In the genomic region with DNA sequence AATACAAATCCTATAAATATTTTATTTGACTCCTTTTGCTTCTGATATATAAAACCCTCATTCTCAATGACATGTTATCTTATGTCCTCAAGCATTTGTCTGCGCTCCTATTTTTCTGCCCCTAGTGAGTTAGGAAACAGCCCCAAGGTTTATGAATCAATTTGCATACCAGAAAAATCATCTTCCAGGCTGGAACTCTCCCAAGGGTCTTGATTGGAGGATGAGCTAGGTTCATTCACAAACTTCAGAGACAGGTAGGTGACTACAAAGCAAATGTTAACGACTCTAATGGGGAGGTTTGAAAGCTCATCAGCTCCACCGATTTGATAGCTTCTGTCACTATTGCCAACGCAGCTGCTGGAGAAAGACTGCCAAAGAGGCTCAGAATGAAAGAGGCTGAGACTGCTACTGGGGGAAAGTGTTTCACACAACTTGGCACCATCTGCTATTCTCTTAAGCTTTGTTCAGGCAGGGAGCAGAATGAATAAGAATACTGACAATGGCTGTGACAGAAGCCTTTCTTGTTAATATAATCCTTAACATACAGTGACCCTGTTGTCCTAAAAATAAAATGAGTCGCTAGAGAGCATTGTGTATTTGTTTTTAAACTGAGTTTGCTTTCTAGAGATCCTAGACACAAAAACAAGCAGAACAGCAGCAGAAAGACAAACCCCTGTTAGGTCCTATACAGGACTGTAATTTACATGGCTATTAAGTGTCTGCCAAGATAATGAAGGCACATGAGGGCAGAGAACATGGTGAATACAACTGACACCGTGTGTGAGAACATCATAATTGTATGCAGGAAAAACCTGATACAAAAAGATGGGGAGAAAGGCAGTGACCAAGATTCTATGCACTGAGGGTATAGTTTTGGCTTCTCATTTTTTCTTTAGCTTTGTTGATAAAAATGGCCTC, we compare ENCODE assay signal across 9 mouse cellular contexts.
A peak's percentile ranks its signal among the peaks of the same experiment; 100 is the strongest.
DNase-seq lines count a peak whose midpoint lies in the region; ATAC-seq and TF ChIP-seq lines count a peak whose summit lies in the region.
"Had no signal": no experiment of that assay in that cellular context is flagged by ENCODE, and none has a peak within 500 bp of the region (broad histone marks: within the 10 kb centered on the region; RNA-seq: fewer than 3 reads in every experiment).

No protein-coding gene starts in this region.

- ATAC-seq in lung, embryonic 14.5 days (ENCODE audit: insufficient read depth), result no peak
- ATAC-seq in hindbrain, postnatal 0 days, result peak; percentile 91
- peak; percentile 84 for ATAC-seq in midbrain, embryonic 11.5 days (ENCODE audit: low FRiP score)
- ATAC-seq in heart, embryonic 12.5 days (ENCODE audit: insufficient number of reproducible peaks, low FRiP score), result no peak

- H3K36me3 ChIP-seq in lung, embryonic 14.5 days (ENCODE audit: insufficient read depth), result no peaks in the 10 kb centered on the region
- no peaks in the 10 kb centered on the region for H3K36me3 ChIP-seq in hindbrain, postnatal 0 days (ENCODE audit: insufficient read depth, low read length)
- H3K36me3 ChIP-seq in midbrain, embryonic 11.5 days (ENCODE audit: control insufficient read depth, insufficient read depth, low read length), result no peaks in the 10 kb centered on the region
- no peaks in the 10 kb centered on the region for H3K36me3 ChIP-seq in heart, embryonic 12.5 days

- no peak overlapping the region for H3K9ac ChIP-seq in lung, embryonic 14.5 days
- H3K9ac ChIP-seq in hindbrain, postnatal 0 days (replicated peaks; ENCODE audit: low read length), result no peak overlapping the region
- H3K9ac ChIP-seq in midbrain, embryonic 11.5 days (ENCODE audit: low read length), result no peak overlapping the region
- no peak overlapping the region for H3K9ac ChIP-seq in heart, embryonic 12.5 days

- H3K4me2 ChIP-seq in lung, embryonic 14.5 days, result no peak overlapping the region
- 0 out of 2 replicates have a peak overlapping the region, but pooled peaks have one; percentile 18 for H3K4me2 ChIP-seq in hindbrain, postnatal 0 days (ENCODE audit: low read depth, low read length)
- H3K4me2 ChIP-seq in midbrain, embryonic 11.5 days, result no peak overlapping the region
- H3K4me2 ChIP-seq in heart, embryonic 12.5 days, result no peak overlapping the region

- H3K4me3 ChIP-seq in lung, embryonic 14.5 days (ENCODE audit: low read depth, low read length), result no peak overlapping the region
- no peak overlapping the region for H3K4me3 ChIP-seq in lung, adult 2 months (replicated peaks; ENCODE audit: extremely low read depth, low read depth, low read length)
- no peak overlapping the region for H3K4me3 ChIP-seq in hindbrain, postnatal 0 days (ENCODE audit: low read length)
- H3K4me3 ChIP-seq in midbrain, embryonic 11.5 days (ENCODE audit: low read depth, low read length), result no peak overlapping the region
- no peak overlapping the region for H3K4me3 ChIP-seq in heart, embryonic 12.5 days

- H3K27me3 ChIP-seq in lung, embryonic 14.5 days (ENCODE audit: insufficient read depth, low read length), result no peaks in the 10 kb centered on the region
- H3K27me3 ChIP-seq in hindbrain, postnatal 0 days (ENCODE audit: insufficient read depth, low read length), result no peaks in the 10 kb centered on the region
- H3K27me3 ChIP-seq in midbrain, embryonic 11.5 days (ENCODE audit: control insufficient read depth, insufficient read depth, low read length), result no peaks in the 10 kb centered on the region
- H3K27me3 ChIP-seq in heart, embryonic 12.5 days (replicated peaks), result no peaks in the 10 kb centered on the region

- DNase-seq in lung, embryonic 14.5 days, result peak; percentile 4
- no peak for DNase-seq in lung, adult 2 months
- DNase-seq in hindbrain, postnatal 0 days (ENCODE audit: low spot score), result peak; percentile 86
- DNase-seq in midbrain, embryonic 11.5 days (ENCODE audit: low spot score, missing footprints), result peak; percentile 87
- DNase-seq in telencephalon, adult 2 months (ENCODE audit: low read depth, low spot score), result peak; percentile 68
- no peak for DNase-seq in spleen, adult 12 weeks (ENCODE audit: low spot score)
- no peak for DNase-seq in heart, adult 9 months (ENCODE audit: low spot score in 2 of 2)
- DNase-seq: thymus, postnatal 36 days had no signal

- TF ChIP-seq CTCF in lung, embryonic 14.5 days (IDR thresholded peaks at IDR 0.05; ENCODE audit: low read depth), result no peak
- TF ChIP-seq CTCF in lung, adult 2 months (IDR thresholded peaks at IDR 0.05; ENCODE audit: insufficient read depth, low read length), result no peak
- no peak for TF ChIP-seq CTCF in hindbrain, postnatal 0 days (IDR thresholded peaks at IDR 0.05; ENCODE audit: low read depth)

- no peak for TF ChIP-seq POLR2A in lung, adult 2 months (IDR thresholded peaks at IDR 0.05; ENCODE audit: borderline replicate concordance, extremely low read depth, low read depth, low read length)

- WGBS in lung, embryonic 14.5 days, result 64% methylated on average over 6 of the region's 6 CpGs
- 52% methylated on average over 6 of the region's 6 CpGs for WGBS in lung, adult 2 months
- 14% methylated on average over 6 of the region's 6 CpGs for WGBS in hindbrain, postnatal 0 days
- 45% methylated on average over 6 of the region's 6 CpGs for WGBS in midbrain, embryonic 11.5 days
- 61% methylated on average over 6 of the region's 6 CpGs for WGBS in heart, embryonic 12.5 days

- H3K9me3 ChIP-seq in lung, embryonic 14.5 days (ENCODE audit: low read depth, low read length), result no peaks in the 10 kb centered on the region
- H3K9me3 ChIP-seq in hindbrain, postnatal 0 days (ENCODE audit: low read length), result no peaks in the 10 kb centered on the region
- no peaks in the 10 kb centered on the region for H3K9me3 ChIP-seq in midbrain, embryonic 11.5 days (ENCODE audit: control insufficient read depth, low read length)
- no peaks in the 10 kb centered on the region for H3K9me3 ChIP-seq in heart, embryonic 12.5 days (replicated peaks)

- no peak overlapping the region for H3K27ac ChIP-seq in lung, embryonic 14.5 days (ENCODE audit: low read depth)
- H3K27ac ChIP-seq in hindbrain, postnatal 0 days, result peak overlapping the region; percentile 22
- peak overlapping the region; percentile 59 for H3K27ac ChIP-seq in midbrain, embryonic 11.5 days (ENCODE audit: low read depth, low read length)
- no peak overlapping the region for H3K27ac ChIP-seq in heart, embryonic 12.5 days (ENCODE audit: poor library complexity, severe bottlenecking)

- no peaks in the 10 kb centered on the region for H3K4me1 ChIP-seq in lung, embryonic 14.5 days (ENCODE audit: insufficient read depth)
- H3K4me1 ChIP-seq in lung, adult 2 months (ENCODE audit: control insufficient read depth, insufficient read depth, low read length), result no peaks in the 10 kb centered on the region
- H3K4me1 ChIP-seq in hindbrain, postnatal 0 days (ENCODE audit: insufficient read depth, low read length), result peaks cover 9% of the 10 kb centered on the region; the same call in 1 of the 2 replicates
- H3K4me1 ChIP-seq in midbrain, embryonic 11.5 days (ENCODE audit: control insufficient read depth, insufficient read depth, low read length), result peaks cover 9% of the 10 kb centered on the region; the same call in 1 of the 2 replicates
- H3K4me1 ChIP-seq in heart, embryonic 12.5 days (replicated peaks), result no peaks in the 10 kb centered on the region

Comparison
In these comparisons a context has a peak if more than half of its experiments do, and no peak if none do; other contexts are left out.
1. DNase-seq: peak in lung, embryonic 14.5 days (single experiment), hindbrain, postnatal 0 days (single experiment), midbrain, embryonic 11.5 days (single experiment) and telencephalon, adult 2 months (single experiment); none in lung, adult 2 months (single experiment), spleen, adult 12 weeks (single experiment) and heart, adult 9 months (0 of 2).
2. ATAC-seq: peak in hindbrain, postnatal 0 days (single experiment) and midbrain, embryonic 11.5 days (single experiment); none in lung, embryonic 14.5 days (single experiment) and heart, embryonic 12.5 days (single experiment).
3. H3K27ac ChIP-seq: peak in hindbrain, postnatal 0 days (single experiment) and midbrain, embryonic 11.5 days (single experiment); none in lung, embryonic 14.5 days (single experiment) and heart, embryonic 12.5 days (single experiment).